Mouse (Mus musculus) neural tube, embryonic 15.5 days (tissue): ENCODE results near the gene Col17a1. TPM values are rescaled to one million over a fixed set of nuclear protein-coding genes. Genes with fewer than 3 reads are reported as not detected.

Experiments
- ATAC-seq: fragments of 200-750 bp; cut with Nextera tagmentation; 2 replicates; pipeline ENCODE4 v1.8.0; 2017; ENCODE audit warnings: mild to moderate bottlenecking, moderate TSS enrichment, moderate library complexity; ENCODE audit not compliant: low FRiP score
- H3K27ac ChIP-seq: fragments of 300-500 bp; sonication (generic); replicated peaks from 2 replicates; pipeline ENCODE4 v1.5.1; 2015; ENCODE audit warnings: mild to moderate bottlenecking, inconsistent platforms
- H3K27me3 ChIP-seq: fragments of 300-500 bp; sonication (generic); replicated peaks from 2 replicates; pipeline ENCODE4 v1.6.1; 2015; ENCODE audit warnings: inconsistent platforms
- H3K36me3 ChIP-seq: fragments of 300-500 bp; sonication (generic); 2 replicates; pipeline ENCODE4 v1.6.1; 2015; ENCODE audit warnings: inconsistent platforms
- H3K4me1 ChIP-seq: fragments of 300-500 bp; sonication (generic); 2 replicates; pipeline ENCODE4 v1.6.1; 2015; ENCODE audit warnings: inconsistent platforms
- H3K4me2 ChIP-seq: fragments of 300-500 bp; sonication (generic); 2 replicates; pipeline ENCODE4 v1.6.1; 2015; ENCODE audit warnings: inconsistent platforms, mild to moderate bottlenecking, moderate library complexity
- H3K4me3 ChIP-seq: fragments of 300-500 bp; sonication (generic); replicated peaks from 2 replicates; pipeline ENCODE4 v1.5.1; 2015; ENCODE audit warnings: mild to moderate bottlenecking, inconsistent platforms
- H3K9ac ChIP-seq: fragments of 300-500 bp; sonication (generic); replicated peaks from 2 replicates; pipeline ENCODE4 v1.6.1; 2015; ENCODE audit warnings: mild to moderate bottlenecking, inconsistent platforms
- H3K9me3 ChIP-seq: fragments of 300-500 bp; sonication (generic); replicated peaks from 2 replicates; pipeline ENCODE4 v1.6.1; 2016; ENCODE audit warnings: inconsistent platforms
- whole genome bisulfite sequencing: fragments of 180-500 bp; shearing (Covaris S2); methylation state at CpG from one replicate; pipeline ENCODE4 v1.1.7; 2015; ENCODE audit warnings: mixed read lengths; 5-methylcytosine and 5-hydroxymethylcytosine counted together
- polyA plus RNA-seq: library from polyadenylated mRNA; unstranded; fragments of >200 nt; fragmentation: Nextera tagmentation; extraction: Ambion mirVana; gene quantifications from 2 replicates; pipeline ENCODE4 v1.2.1, GENCODE M21; 2015

Col17a1 gene
- polyA plus RNA-seq: 0.23 and 0.36 TPM in 2 replicates

GRCm38 (mm10) chr19:47691994-47692393 is at the start of gene Col17a1:
TSS of gene Col17a1 (minus strand) at chr19:47692094.
- WGBS: 79% methylated on average over 6 of the region's 6 CpGs
- ATAC-seq: no peak
- no peaks in the 10 kb centered on the region for H3K36me3 ChIP-seq
- no peaks in the 10 kb centered on the region for H3K4me1 ChIP-seq
- H3K27me3 ChIP-seq: no peaks in the 10 kb centered on the region
- no peaks in the 10 kb centered on the region for H3K9me3 ChIP-seq
- H3K4me2 ChIP-seq: no peak within 1 kb of the TSS
- H3K9ac ChIP-seq: no peak within 1 kb of the TSS
- no peak within 1 kb of the TSS for H3K27ac ChIP-seq
- no peak within 1 kb of the TSS for H3K4me3 ChIP-seq

DNA sequence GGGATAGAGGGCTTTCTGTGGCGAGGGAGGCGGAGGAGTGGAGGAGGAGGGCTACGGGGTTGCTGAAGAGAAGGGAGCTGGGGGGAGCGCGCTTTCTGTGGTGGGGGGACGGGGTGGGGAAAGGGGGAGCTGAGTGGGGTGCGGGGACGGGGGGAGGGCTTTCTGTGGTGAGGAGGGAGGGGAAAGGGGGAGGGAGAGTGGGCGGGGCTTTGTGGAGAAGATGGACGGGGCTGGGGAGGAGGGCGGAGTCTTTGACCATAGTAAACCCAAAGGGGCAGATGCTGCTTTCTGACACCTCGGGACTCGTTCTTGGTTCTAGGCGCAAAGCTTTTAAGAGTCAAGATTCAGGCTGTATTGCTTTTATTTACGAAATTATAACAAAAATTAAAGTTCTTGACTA is 40.0 kb upstream of the Col17a1 start:
- ATAC-seq: peak; percentile 52
- H3K27me3 ChIP-seq: no peaks in the 10 kb centered on the region
- under 1% methylated on average over 12 of the region's 15 CpGs for WGBS

DNA sequence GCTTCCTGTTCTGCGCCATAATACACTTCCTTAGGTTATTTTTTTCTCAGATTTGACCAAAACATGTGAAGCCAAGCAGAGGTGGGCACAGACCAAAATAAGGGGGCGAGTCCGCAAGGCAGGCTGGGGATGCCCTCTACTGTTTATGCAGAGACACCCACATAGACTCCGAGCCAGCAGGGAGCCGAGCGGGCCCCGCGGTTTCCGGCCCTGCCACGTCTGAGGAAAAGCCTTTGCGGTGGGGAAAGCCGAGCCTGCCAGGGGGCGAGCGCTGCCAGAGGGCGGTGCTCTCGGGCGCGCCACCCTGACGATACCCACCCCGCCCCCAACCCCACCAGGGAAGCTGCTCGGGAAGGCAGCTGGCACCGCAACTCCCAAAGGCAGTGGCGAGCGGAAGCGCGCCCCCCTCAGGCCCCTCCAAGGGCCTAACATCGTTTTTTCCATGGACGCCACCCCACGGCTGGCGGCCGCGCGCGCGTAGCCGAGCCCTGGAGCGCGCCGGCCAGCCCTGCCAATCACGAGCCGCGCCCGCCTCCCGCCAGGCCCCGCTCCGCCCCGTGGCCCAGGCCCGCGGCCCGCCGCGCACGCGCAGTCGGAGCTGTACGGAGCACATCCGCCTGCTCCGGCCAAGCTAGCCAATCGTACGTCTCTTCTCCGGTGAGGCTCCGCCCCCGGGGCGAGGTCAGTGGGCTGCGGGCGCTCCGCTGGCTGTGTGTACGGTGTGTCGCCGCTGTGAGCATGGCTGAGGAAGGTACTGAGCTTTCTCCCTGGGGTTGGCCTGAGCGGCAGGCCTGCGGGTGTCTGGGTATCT is 39.4 kb upstream of the Col17a1 start, which contains the start of gene Sfr1:
Gene Sfr1 (plus strand): TSS at position 612 of the 811 bp plus-strand sequence.
- ATAC-seq: peak; percentile 97
- Histone ChIP-seq H3K27ac (peak within 1 kb of the TSS; percentile 96), H3K9ac (peak within 1 kb of the TSS; percentile 74), H3K9me3 (no peaks in the 10 kb centered on the region), H3K4me3 (peak within 1 kb of the TSS; percentile 78), H3K4me1 (peaks cover 17% of the 10 kb centered on the region), H3K27me3 (no peaks in the 10 kb centered on the region), H3K4me2 (peak within 1 kb of the TSS; percentile 85), H3K36me3 (peaks cover 27% of the 10 kb centered on the region)
- under 1% methylated on average over 61 of the region's 72 CpGs for WGBS

More for the DNA sequence above, 40.0 kb upstream of the Col17a1 start:
- peak overlapping the region; percentile 95 for H3K27ac ChIP-seq
- H3K36me3 ChIP-seq: peaks cover 30% of the 10 kb centered on the region
- H3K4me1 ChIP-seq: peaks cover 17% of the 10 kb centered on the region
- H3K4me3 ChIP-seq: peak overlapping the region; percentile 78
- H3K9me3 ChIP-seq: no peaks in the 10 kb centered on the region
- peak overlapping the region; percentile 58 for H3K4me2 ChIP-seq
- H3K9ac ChIP-seq: peak overlapping the region; percentile 74

GRCm38 (mm10) chr19:47730691-47731070 is 38.8 kb upstream of the Col17a1 start:
- H3K27me3 ChIP-seq: no peaks in the 10 kb centered on the region
- H3K4me3 ChIP-seq: peak overlapping the region; percentile 78
- H3K27ac ChIP-seq: peak overlapping the region; percentile 96
- peak overlapping the region; percentile 68 for H3K9ac ChIP-seq
- peaks cover 17% of the 10 kb centered on the region for H3K4me1 ChIP-seq
- ATAC-seq: peak; percentile 65
- peak overlapping the region; percentile 85 for H3K4me2 ChIP-seq
- peaks cover 22% of the 10 kb centered on the region for H3K36me3 ChIP-seq
- WGBS: under 1% methylated on average over 12 of the region's 12 CpGs
- no peaks in the 10 kb centered on the region for H3K9me3 ChIP-seq

GRCm38 (mm10) chr19:47725643-47726140 is 33.8 kb upstream of the Col17a1 start:
- no peak for ATAC-seq
- WGBS: 65% methylated on average over 7 of the region's 7 CpGs
- H3K4me2 ChIP-seq: no peak overlapping the region

DNA sequence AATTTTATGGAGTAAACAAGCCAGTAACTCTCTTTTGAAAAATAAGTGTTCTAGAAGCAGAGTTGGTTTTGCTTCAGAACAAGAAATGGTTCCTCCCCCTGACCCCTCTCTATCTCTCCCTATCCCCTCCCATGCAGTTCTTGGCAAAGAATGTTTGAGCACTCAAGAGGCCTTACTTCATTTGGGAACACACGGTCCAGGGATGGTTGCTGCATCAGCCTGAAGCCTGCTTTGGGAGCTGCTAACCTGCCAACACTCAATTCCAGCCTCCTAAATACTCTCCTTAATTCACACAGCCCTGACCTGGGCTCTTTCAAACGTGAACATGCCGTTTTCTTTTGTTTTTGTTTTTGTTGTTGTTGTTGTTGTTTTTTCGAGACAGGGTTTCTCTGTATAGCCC is 33.0 kb upstream of the Col17a1 start:
- Histone ChIP-seq H3K9me3 (no peaks in the 10 kb centered on the region), H3K4me2 (no peak overlapping the region), H3K27me3 (no peaks in the 10 kb centered on the region), H3K36me3 (no peaks in the 10 kb centered on the region), H3K4me3 (no peak overlapping the region), H3K27ac (no peak overlapping the region), H3K9ac (no peak overlapping the region), H3K4me1 (no peaks in the 10 kb centered on the region)
- ATAC-seq: no peak
- 85% methylated on average over 4 of the region's 4 CpGs for WGBS

More at GRCm38 (mm10) chr19:47725643-47726140, 33.8 kb upstream of the Col17a1 start:
- no peaks in the 10 kb centered on the region for H3K27me3 ChIP-seq
- no peaks in the 10 kb centered on the region for H3K36me3 ChIP-seq
- H3K9ac ChIP-seq: no peak overlapping the region
- no peaks in the 10 kb centered on the region for H3K9me3 ChIP-seq
- no peak overlapping the region for H3K27ac ChIP-seq
- peaks cover 5% of the 10 kb centered on the region for H3K4me1 ChIP-seq
- H3K4me3 ChIP-seq: no peak overlapping the region

- no peak for ATAC-seq
- 51% methylated on average over 6 of the region's 6 CpGs for WGBS
- no peaks in the 10 kb centered on the region for H3K4me1 ChIP-seq
Measured at GRCm38 (mm10) chr19:47722471-47722870, 30.6 kb upstream of the Col17a1 start.

GRCm38 (mm10) chr19:47719147-47719546 is 27.3 kb upstream of the Col17a1 start:
- Histone ChIP-seq H3K4me3 (no peak overlapping the region), H3K9me3 (no peaks in the 10 kb centered on the region), H3K9ac (no peak overlapping the region), H3K4me1 (no peaks in the 10 kb centered on the region), H3K27ac (no peak overlapping the region), H3K27me3 (no peaks in the 10 kb centered on the region), H3K4me2 (no peak overlapping the region), H3K36me3 (no peaks in the 10 kb centered on the region)
- WGBS: 92% methylated on average over 3 of the region's 3 CpGs
- ATAC-seq: no peak

More at GRCm38 (mm10) chr19:47722471-47722870, 30.6 kb upstream of the Col17a1 start:
- Histone ChIP-seq H3K4me3 (no peak overlapping the region), H3K27me3 (no peaks in the 10 kb centered on the region), H3K9me3 (no peaks in the 10 kb centered on the region), H3K27ac (no peak overlapping the region), H3K4me2 (no peak overlapping the region), H3K9ac (no peak overlapping the region), H3K36me3 (no peaks in the 10 kb centered on the region)

- H3K4me2 ChIP-seq: no peak overlapping the region
- no peaks in the 10 kb centered on the region for H3K27me3 ChIP-seq
- ATAC-seq: no peak
- no peak overlapping the region for H3K9ac ChIP-seq
- H3K4me3 ChIP-seq: no peak overlapping the region
- 67% methylated on average over 2 of the region's 2 CpGs for WGBS
- H3K9me3 ChIP-seq: no peaks in the 10 kb centered on the region
- H3K4me1 ChIP-seq: no peaks in the 10 kb centered on the region
- H3K27ac ChIP-seq: no peak overlapping the region
- no peaks in the 10 kb centered on the region for H3K36me3 ChIP-seq
Measured at GRCm38 (mm10) chr19:47716144-47716543, 24.2 kb upstream of the Col17a1 start.

DNA sequence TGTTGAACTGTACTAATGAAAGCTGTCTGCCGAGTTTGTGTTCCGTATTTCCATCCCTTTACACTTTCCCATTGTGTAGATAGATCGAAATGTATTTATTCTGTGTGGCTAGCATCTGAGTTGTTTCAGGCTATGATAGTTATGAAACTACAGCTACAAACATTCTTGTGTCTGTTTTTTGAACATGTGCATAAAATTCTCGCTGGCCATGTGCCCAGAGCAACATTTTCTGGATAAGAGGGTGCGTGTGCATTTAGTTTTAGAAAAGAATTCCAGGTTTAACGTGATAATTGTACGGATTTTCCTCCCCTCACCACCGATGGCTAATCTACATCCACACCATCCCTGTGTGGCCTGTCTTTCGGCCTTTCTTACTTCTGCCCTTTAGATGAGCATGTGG is 21.6 kb upstream of the Col17a1 start:
- Histone ChIP-seq H3K9me3 (no peaks in the 10 kb centered on the region), H3K4me1 (no peaks in the 10 kb centered on the region), H3K27ac (no peak overlapping the region), H3K4me3 (no peak overlapping the region), H3K9ac (no peak overlapping the region), H3K27me3 (no peaks in the 10 kb centered on the region), H3K36me3 (no peaks in the 10 kb centered on the region), H3K4me2 (no peak overlapping the region)
- 88% methylated on average over 9 of the region's 9 CpGs for WGBS
- ATAC-seq: no peak

GRCm38 (mm10) chr19:47710376-47710775 is 18.5 kb upstream of the Col17a1 start:
- no peak overlapping the region for H3K4me3 ChIP-seq
- no peaks in the 10 kb centered on the region for H3K27me3 ChIP-seq
- H3K27ac ChIP-seq: no peak overlapping the region
- no peak overlapping the region for H3K4me2 ChIP-seq
- no peak overlapping the region for H3K9ac ChIP-seq
- H3K4me1 ChIP-seq: no peaks in the 10 kb centered on the region
- no peaks in the 10 kb centered on the region for H3K36me3 ChIP-seq
- no peaks in the 10 kb centered on the region for H3K9me3 ChIP-seq
- 89% methylated on average over 4 of the region's 4 CpGs for WGBS
- ATAC-seq: no peak

DNA sequence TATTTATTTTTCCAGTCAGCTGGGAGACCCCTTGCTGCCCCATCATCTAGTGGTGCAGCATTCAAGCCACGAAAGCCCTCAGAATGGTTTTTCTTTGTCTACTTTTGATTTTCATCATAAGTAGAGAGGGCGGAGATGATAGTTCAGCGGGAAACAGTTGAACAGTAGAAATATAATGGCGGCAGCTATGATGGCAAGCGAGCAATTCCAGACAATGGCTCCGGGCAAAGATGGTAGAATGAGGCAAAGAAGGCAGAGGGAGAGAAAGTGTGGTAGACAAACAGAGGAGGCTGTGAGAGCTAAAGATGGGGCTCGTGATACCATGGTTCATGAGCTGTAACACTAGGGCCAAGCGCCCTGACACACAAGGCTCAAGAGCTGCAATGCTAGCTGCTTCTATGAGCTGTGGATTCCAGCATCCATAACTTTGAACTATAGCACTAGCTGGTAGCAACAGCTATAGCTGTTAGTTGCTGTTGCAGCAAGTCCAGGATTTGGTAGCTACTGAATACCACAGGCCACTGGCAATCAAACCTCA is 13.9 kb upstream of the Col17a1 start:
- 94% methylated on average over 8 of the region's 8 CpGs for WGBS
- no peaks in the 10 kb centered on the region for H3K36me3 ChIP-seq
- ATAC-seq: no peak

More for the DNA sequence above, 13.9 kb upstream of the Col17a1 start:
- H3K4me2 ChIP-seq: no peak overlapping the region
- no peaks in the 10 kb centered on the region for H3K9me3 ChIP-seq
- H3K4me1 ChIP-seq: no peaks in the 10 kb centered on the region
- no peaks in the 10 kb centered on the region for H3K27me3 ChIP-seq
- H3K27ac ChIP-seq: no peak overlapping the region
- H3K4me3 ChIP-seq: no peak overlapping the region
- no peak overlapping the region for H3K9ac ChIP-seq
